Mouse (Mus musculus): ENCODE data around the gene Tomm22. TPM values are rescaled to one million over a fixed set of nuclear protein-coding genes. Genes with fewer than 3 reads are reported as not detected.

Tomm22 gene
- total RNA-seq, 2 experiments from 2014 or later = 102 to 112 TPM

DNA sequence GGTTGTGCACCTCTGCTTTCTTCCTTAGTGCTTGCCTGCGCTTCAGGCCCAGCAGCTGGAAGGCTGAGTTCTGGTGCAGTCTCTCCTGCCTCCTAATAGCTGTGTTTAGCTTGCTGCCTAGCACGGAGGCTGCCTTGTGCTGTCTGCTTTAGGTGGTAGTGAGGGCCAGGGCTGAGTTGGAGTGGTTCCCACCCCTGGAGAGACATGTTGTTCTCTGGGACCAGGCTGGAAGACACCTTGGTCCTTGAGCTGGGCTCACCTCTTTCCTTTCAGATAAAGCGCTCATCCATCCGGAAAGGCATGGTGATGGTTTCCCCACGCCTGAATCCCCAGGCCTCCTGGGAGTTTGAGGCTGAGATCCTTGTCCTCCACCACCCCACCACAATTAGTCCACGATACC is 46.0 kb downstream of the Tomm22 start:
- DNase-seq (ENCODE audit: low spot score in 2 of 2) = no peak

DNA sequence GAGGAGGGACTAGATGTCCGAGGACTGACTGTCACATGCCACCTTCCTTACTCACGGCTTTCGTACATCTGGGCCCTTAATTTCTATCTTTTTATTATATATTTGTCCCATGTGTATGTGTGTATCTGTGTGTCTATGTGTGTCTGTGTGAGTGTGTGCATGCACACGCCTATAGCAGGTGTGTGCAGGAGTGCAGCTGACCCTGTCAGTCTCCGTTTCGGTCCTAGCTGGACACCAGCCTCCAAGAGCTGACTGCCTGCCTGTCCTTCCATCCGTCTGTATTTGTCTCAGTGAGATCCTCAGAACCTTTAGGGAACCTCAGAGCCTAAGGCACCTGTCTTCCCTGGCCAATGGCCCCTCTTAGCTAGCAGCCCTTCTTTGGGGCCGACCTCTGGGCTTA is 49.6 kb downstream of the Tomm22 start:
- no peak for DNase-seq (ENCODE audit: low spot score in 2 of 2)

DNA sequence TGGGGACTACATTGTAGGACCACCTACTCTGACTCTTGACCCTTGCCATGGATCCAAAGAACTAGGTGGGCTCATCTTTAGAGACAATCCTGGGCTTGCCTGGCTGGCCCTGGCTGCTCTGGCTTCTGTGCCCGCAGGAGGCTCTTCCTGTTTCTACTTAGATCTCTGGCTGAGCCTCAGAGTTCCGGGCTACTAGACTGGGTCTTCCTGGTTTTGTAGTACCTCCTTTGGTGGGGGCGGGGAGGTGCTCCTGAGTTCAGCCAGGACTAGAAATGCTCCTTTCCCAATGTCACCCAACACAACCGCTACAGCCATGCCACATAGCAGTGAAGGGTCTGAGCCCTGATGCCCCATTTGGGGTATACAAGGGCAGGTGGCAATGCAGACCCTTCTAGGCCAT is 50.1 kb downstream of the Tomm22 start:
- DNase-seq (ENCODE audit: low spot score in 2 of 2) = no peak

Other genes starting within 250 kb of the Tomm22 start
- 10 to 100 TPM; 69.2 to 80.6 TPM for gene Csnk1e, start 215.3 kb upstream of the Tomm22 start, total RNA-seq (2021)
- under 1 TPM in 1 of 2 experiments, not detected in 1; 0.42 TPM for gene Kcnj4, start 165.6 kb upstream of the Tomm22 start, total RNA-seq (2021)
- 1 to 10 TPM; 1.6 to 4.0 TPM for gene Kdelr3, start 154.4 kb upstream of the Tomm22 start, total RNA-seq (2021)
- 100 to 1,000 TPM; 263 to 265 TPM for gene Ddx17, start 124.1 kb upstream of the Tomm22 start, total RNA-seq (2021)
- under 1 TPM; 0.50 to 0.93 TPM for gene Dmc1, start 65.8 kb upstream of the Tomm22 start, total RNA-seq (2021)
- 1 to 10 TPM; 1.5 to 2.0 TPM for gene Fam227a, start 11.9 kb upstream of the Tomm22 start, total RNA-seq (2021)
- gene Cby1, start 11.7 kb upstream of the Tomm22 start, total RNA-seq (2021) = 10 to 100 TPM; 16.9 to 18.7 TPM
- gene Josd1, start 17.1 kb downstream of the Tomm22 start, total RNA-seq (2021) = 10 to 100 TPM; 35.9 to 40.3 TPM
- gene Gtpbp1, start 20.0 kb downstream of the Tomm22 start, total RNA-seq (2021) = 10 to 100 TPM; 28.8 to 30.2 TPM
- gene Sun2, start 71.7 kb downstream of the Tomm22 start, total RNA-seq (2021) = 10 to 100 TPM; 53.1 to 75.3 TPM
- 10 to 100 TPM; 15.0 to 16.6 TPM for gene Dnal4, start 107.0 kb downstream of the Tomm22 start, total RNA-seq (2021)
- 1 to 10 TPM; 5.1 to 5.5 TPM for gene Nptxr, start 133.9 kb downstream of the Tomm22 start, total RNA-seq (2021)
- under 1 TPM; 0.32 to 0.89 TPM for gene Npcd, start 163.4 kb downstream of the Tomm22 start, total RNA-seq (2021)
- 10 to 100 TPM; 41.0 to 43.1 TPM for gene Cbx6, start 163.8 kb downstream of the Tomm22 start, total RNA-seq (2021)
- gene Apobec3, start 220.8 kb downstream of the Tomm22 start, total RNA-seq (2021) = 10 to 100 TPM; 12.8 to 13.0 TPM